Mouse (Mus musculus): Measurements from ENCODE around the gene Rab11fip4. TPM values are rescaled to one million over a fixed set of nuclear protein-coding genes. Genes with fewer than 3 reads are reported as not detected.

The Rab11fip4 gene
- total and polyA plus RNA-seq, 3 experiments: 0.05 TPM; not detected in 2

DNA sequence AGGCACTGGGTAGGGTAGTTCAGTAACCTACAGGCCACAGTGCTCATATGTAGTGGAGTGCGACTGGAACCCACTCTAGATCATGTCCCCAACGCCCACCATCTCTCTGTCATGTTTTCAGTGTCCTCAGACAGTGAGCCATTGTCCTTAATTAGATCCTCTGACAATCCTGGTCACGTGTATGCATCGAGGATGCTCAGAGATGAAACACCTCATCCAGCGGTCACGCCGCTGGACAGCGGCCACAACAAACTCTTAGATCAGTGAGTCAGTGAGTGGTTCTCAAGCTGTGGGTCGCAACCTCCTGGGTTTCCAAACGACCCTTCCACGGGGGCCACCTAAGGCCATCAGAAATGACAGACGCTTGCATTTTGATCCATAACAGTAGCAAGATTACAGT is 84.3 kb downstream of the Rab11fip4 start:
- H3K4me3 ChIP-seq (ENCODE audit: low read depth, low read length): no peak overlapping the region
- H3K9me3 ChIP-seq (replicated peaks): no peaks in the 10 kb centered on the region
- no peaks in the 10 kb centered on the region for H3K4me1 ChIP-seq (ENCODE audit: insufficient read depth, low read depth, low read length)
- H3K27me3 ChIP-seq (ENCODE audit: insufficient read depth, low read length): peaks cover 33% of the 10 kb centered on the region
- H3K36me3 ChIP-seq (replicated peaks): no peaks in the 10 kb centered on the region
- ATAC-seq (ENCODE audit: extremely low read depth, insufficient number of reproducible peaks, low FRiP score, poor library complexity, severe bottlenecking) (no peak), DNase-seq (ENCODE audit: low spot score) (no peak)
- TF ChIP-seq GATA1 (IDR thresholded peaks at IDR 0.05; ENCODE audit: borderline replicate concordance, low read length) (no peak), POLR2AphosphoS5 (IDR thresholded peaks at IDR 0.05; ENCODE audit: insufficient replicate concordance, low read depth, low read length) (no peak), GATA2 (IDR thresholded peaks at IDR 0.05; ENCODE audit: borderline replicate concordance, low read depth, low read length) (no peak), CTCF (IDR thresholded peaks at IDR 0.05; ENCODE audit: low read depth, low read length) (no peak)

DNA sequence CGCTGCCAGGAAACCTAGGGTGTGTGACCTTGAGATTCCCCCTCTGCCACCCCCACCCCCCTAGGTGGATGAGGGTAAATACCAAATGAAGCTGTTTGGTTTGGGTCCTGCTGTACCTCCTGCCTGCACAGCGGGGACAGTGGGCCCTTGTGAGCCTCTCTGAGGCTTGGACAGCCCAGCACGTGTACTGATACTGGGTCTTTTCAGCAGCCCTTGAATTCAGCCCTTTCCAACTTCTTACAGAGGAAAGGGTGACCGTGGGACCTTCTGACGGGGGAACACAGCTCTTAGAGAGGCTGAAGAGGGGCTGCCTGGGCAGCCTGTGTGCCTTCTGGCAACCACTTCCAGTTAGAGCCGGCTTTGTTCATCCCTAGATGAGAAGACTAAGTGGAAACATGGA is 85.0 kb downstream of the Rab11fip4 start:
- Histone ChIP-seq H3K4me1 (ENCODE audit: insufficient read depth, low read depth, low read length) (no peaks in the 10 kb centered on the region), H3K9me3 (replicated peaks) (no peaks in the 10 kb centered on the region), H3K4me3 (ENCODE audit: low read depth, low read length) (no peak overlapping the region), H3K36me3 (replicated peaks) (no peaks in the 10 kb centered on the region), H3K27me3 (ENCODE audit: insufficient read depth, low read length) (peaks cover 32% of the 10 kb centered on the region)
- DNase-seq (ENCODE audit: low spot score) (no peak), ATAC-seq (ENCODE audit: extremely low read depth, insufficient number of reproducible peaks, low FRiP score, poor library complexity, severe bottlenecking) (no peak)
- TF ChIP-seq GATA2 (IDR thresholded peaks at IDR 0.05; ENCODE audit: borderline replicate concordance, low read depth, low read length) (no peak), CTCF (IDR thresholded peaks at IDR 0.05; ENCODE audit: low read depth, low read length) (no peak), GATA1 (IDR thresholded peaks at IDR 0.05; ENCODE audit: borderline replicate concordance, low read length) (no peak), POLR2AphosphoS5 (IDR thresholded peaks at IDR 0.05; ENCODE audit: insufficient replicate concordance, low read depth, low read length) (no peak), TAL1 (conservative IDR thresholded peaks at IDR 0.05; ENCODE audit: low read depth, low read length) (no peak)

DNA sequence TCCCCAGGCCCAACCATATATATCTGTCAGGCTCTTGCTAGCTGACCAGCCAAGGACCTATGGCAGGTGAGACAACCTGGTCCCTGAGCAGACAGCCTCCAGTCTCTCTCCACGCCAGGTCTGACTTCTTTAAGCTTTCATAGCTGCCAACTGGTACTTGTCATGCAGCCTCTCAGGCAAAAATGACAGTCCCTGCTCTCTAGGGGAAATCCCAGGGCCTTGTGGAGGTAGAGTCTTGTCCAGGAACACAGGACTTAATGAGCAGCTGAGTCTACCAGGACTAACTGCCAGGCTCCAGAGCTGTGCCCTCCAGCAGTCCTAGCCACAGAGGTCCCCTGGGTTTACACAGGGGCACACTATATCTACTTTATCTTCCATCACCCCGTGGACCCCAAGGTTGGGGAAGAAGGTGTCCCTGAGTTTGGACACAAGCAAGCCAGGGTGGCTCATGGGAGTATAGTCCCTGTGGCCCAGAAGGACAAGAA is 85.5 kb downstream of the Rab11fip4 start:
- TF ChIP-seq CTCF (IDR thresholded peaks at IDR 0.05; ENCODE audit: low read depth, low read length) (no peak), TAL1 (conservative IDR thresholded peaks at IDR 0.05; ENCODE audit: low read depth, low read length) (no peak), GATA2 (IDR thresholded peaks at IDR 0.05; ENCODE audit: borderline replicate concordance, low read depth, low read length) (no peak), GATA1 (IDR thresholded peaks at IDR 0.05; ENCODE audit: borderline replicate concordance, low read length) (no peak), POLR2AphosphoS5 (IDR thresholded peaks at IDR 0.05; ENCODE audit: insufficient replicate concordance, low read depth, low read length) (no peak)
- H3K4me3 ChIP-seq (ENCODE audit: low read depth, low read length): no peak overlapping the region
- DNase-seq (ENCODE audit: low spot score) (no peak), ATAC-seq (ENCODE audit: extremely low read depth, insufficient number of reproducible peaks, low FRiP score, poor library complexity, severe bottlenecking) (no peak)
- no peaks in the 10 kb centered on the region for H3K4me1 ChIP-seq (ENCODE audit: insufficient read depth, low read depth, low read length)
- H3K27me3 ChIP-seq (ENCODE audit: insufficient read depth, low read length): peaks cover 30% of the 10 kb centered on the region
- no peaks in the 10 kb centered on the region for H3K9me3 ChIP-seq (replicated peaks)
- no peaks in the 10 kb centered on the region for H3K36me3 ChIP-seq (replicated peaks)

DNA sequence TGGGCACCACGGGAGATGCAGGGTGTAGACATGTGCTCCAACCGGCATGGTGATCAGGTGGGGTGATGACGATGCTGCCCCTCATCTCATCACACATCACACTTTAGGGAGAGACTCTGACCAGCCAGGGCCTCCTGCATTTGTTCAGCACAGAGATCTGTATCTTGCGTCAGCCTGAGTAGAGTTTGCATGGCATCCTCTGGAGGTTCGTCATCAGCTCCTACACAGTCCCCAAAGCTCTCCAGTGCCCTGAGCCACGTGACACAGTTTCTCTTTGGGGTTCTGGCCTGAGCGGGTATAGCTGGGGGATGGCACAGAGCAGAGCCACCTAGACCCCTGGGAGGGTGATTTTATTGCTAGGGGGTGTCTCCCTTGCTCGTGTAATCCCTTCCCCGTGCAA is 86.4 kb downstream of the Rab11fip4 start:
- DNase-seq (ENCODE audit: low spot score): no peak
- Histone ChIP-seq H3K27me3 (ENCODE audit: insufficient read depth, low read length) (peaks cover 30% of the 10 kb centered on the region), H3K36me3 (replicated peaks) (no peaks in the 10 kb centered on the region), H3K4me1 (ENCODE audit: insufficient read depth, low read depth, low read length) (no peaks in the 10 kb centered on the region), H3K9me3 (replicated peaks) (no peaks in the 10 kb centered on the region), H3K4me3 (ENCODE audit: low read depth, low read length) (no peak overlapping the region)
- no peak for ATAC-seq (ENCODE audit: extremely low read depth, insufficient number of reproducible peaks, low FRiP score, poor library complexity, severe bottlenecking)
- TF ChIP-seq GATA2 (IDR thresholded peaks at IDR 0.05; ENCODE audit: borderline replicate concordance, low read depth, low read length): no peak
- TF ChIP-seq TAL1 (conservative IDR thresholded peaks at IDR 0.05; ENCODE audit: low read depth, low read length): no peak
- no peak for TF ChIP-seq GATA1 (IDR thresholded peaks at IDR 0.05; ENCODE audit: borderline replicate concordance, low read length)
- no peak for TF ChIP-seq POLR2AphosphoS5 (IDR thresholded peaks at IDR 0.05; ENCODE audit: insufficient replicate concordance, low read depth, low read length)
- TF ChIP-seq CTCF (IDR thresholded peaks at IDR 0.05; ENCODE audit: low read depth, low read length): no peak

DNA sequence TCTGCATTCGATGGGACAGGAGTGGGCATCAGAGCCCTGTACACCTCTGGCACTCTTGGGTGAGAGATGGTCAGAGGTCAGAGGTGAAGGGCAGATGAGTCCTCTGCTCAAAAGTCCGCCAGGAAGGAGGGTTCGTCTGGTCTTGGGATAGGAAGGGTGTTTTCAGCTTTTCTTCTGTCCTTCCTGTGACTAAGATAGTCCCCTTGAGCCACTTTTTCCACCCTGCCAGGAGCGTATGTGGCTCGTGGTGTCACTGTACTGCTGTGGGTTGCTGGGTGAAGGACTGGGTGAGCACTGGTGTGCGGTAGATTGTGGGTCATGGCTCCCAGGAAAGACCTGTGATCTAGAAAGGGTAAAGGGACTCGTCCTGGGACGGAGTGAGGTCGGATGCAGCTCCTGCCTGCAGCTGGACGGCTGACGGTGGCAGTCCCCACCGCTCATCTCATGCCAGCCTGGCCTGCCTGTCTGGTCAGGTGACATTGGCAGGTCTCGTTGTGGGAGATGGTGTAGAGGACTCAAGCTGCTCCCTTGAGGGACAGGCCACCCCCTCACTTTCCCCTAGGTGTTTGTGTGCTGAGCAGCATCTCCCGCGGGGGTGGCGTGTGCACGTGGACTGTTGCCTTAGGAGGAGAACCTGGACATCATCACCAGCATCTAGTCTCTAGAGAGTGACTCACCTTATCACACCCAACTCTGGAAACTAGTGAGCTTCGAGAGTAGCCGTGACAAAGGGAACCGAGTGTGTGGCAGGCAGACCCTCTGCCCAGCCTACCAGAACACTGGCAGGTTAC is 87.5 kb downstream of the Rab11fip4 start:
- H3K4me3 ChIP-seq (ENCODE audit: low read depth, low read length): no peak overlapping the region
- no peak for ATAC-seq (ENCODE audit: extremely low read depth, insufficient number of reproducible peaks, low FRiP score, poor library complexity, severe bottlenecking)
- 0 out of 2 replicates have a peak, but pooled peaks cover 2% of the 10 kb centered on the region for H3K4me1 ChIP-seq (ENCODE audit: insufficient read depth, low read depth, low read length)
- peaks cover 30% of the 10 kb centered on the region for H3K27me3 ChIP-seq (ENCODE audit: insufficient read depth, low read length)
- DNase-seq (ENCODE audit: low spot score): no peak
- H3K36me3 ChIP-seq (replicated peaks): no peaks in the 10 kb centered on the region
- TF ChIP-seq GATA1 (IDR thresholded peaks at IDR 0.05; ENCODE audit: borderline replicate concordance, low read length) (no peak), POLR2AphosphoS5 (IDR thresholded peaks at IDR 0.05; ENCODE audit: insufficient replicate concordance, low read depth, low read length) (no peak), CTCF (IDR thresholded peaks at IDR 0.05; ENCODE audit: low read depth, low read length) (no peak), GATA2 (IDR thresholded peaks at IDR 0.05; ENCODE audit: borderline replicate concordance, low read depth, low read length) (no peak), TAL1 (conservative IDR thresholded peaks at IDR 0.05; ENCODE audit: low read depth, low read length) (no peak)
- H3K9me3 ChIP-seq (replicated peaks): no peaks in the 10 kb centered on the region

DNA sequence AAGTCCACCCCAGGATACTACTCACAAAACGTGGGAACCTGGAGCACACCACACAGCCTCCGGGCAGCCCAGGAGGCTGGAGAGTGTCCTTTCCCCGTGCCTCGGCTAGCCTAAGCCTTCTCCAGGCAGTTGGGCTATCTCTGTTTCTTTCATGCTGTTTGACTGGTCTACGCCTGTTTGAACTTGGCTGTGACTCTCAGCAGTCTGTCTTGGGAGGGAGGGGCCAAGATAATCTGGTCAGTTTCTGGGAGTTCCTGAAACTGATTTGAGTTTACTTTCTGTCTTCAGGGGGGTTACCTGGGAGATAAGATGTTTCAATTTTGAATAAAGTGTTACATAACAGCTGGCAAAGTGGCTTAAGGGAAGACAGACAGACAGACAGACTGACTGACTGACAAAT is 88.9 kb downstream of the Rab11fip4 start:
- ATAC-seq (ENCODE audit: extremely low read depth, insufficient number of reproducible peaks, low FRiP score, poor library complexity, severe bottlenecking) (no peak), DNase-seq (ENCODE audit: low spot score) (no peak)
- Histone ChIP-seq H3K4me3 (ENCODE audit: low read depth, low read length) (no peak overlapping the region), H3K4me1 (ENCODE audit: insufficient read depth, low read depth, low read length) (0 out of 2 replicates have a peak, but pooled peaks cover 2% of the 10 kb centered on the region), H3K36me3 (replicated peaks) (no peaks in the 10 kb centered on the region), H3K27me3 (ENCODE audit: insufficient read depth, low read length) (peaks cover 30% of the 10 kb centered on the region), H3K9me3 (replicated peaks) (no peaks in the 10 kb centered on the region)
- TF ChIP-seq GATA2 (IDR thresholded peaks at IDR 0.05; ENCODE audit: borderline replicate concordance, low read depth, low read length): no peak
